Mouse (Mus musculus) hindbrain, embryonic 11.5 days (tissue): Measurements from ENCODE around the gene Nanos1. TPM values are rescaled to one million over a fixed set of nuclear protein-coding genes. Genes with fewer than 3 reads are reported as not detected.

Experiments
- ATAC-seq: fragments of 200-750 bp; cut with Nextera tagmentation; 2 replicates; pipeline ENCODE4 v1.8.0; 2017; ENCODE audit warnings: mild to moderate bottlenecking, moderate TSS enrichment, moderate library complexity; ENCODE audit not compliant: low FRiP score
- DNase-seq: peaks from one replicate; pipeline ENCODE4 v3.0.0-alpha.2; 2015; ENCODE audit warnings: low spot score
- H3K27ac ChIP-seq: fragments of 300-500 bp; sonication (generic); 2 replicates; pipeline ENCODE4 v1.5.1; 2014; ENCODE audit warnings: mild to moderate bottlenecking, low read depth, low read length
- H3K27me3 ChIP-seq: fragments of 300-500 bp; sonication (generic); 2 replicates; pipeline ENCODE4 v1.6.1; 2014; ENCODE audit warnings: mild to moderate bottlenecking, low read length, moderate library complexity, mixed read lengths; ENCODE audit not compliant: control insufficient read depth, insufficient read depth
- H3K36me3 ChIP-seq: fragments of 300-500 bp; sonication (generic); 2 replicates; pipeline ENCODE4 v1.6.1; 2014; ENCODE audit warnings: mild to moderate bottlenecking, low read length, moderate library complexity, mixed read lengths; ENCODE audit not compliant: control insufficient read depth, insufficient read depth
- H3K4me1 ChIP-seq: fragments of 300-500 bp; sonication (generic); replicated peaks from 2 replicates; pipeline ENCODE4 v1.6.1; 2014; ENCODE audit warnings: low read length, mixed read lengths; ENCODE audit not compliant: control insufficient read depth, insufficient read depth
- H3K4me2 ChIP-seq: fragments of 300-500 bp; sonication (generic); replicated peaks from 2 replicates; pipeline ENCODE4 v1.6.1; 2014; ENCODE audit warnings: mild to moderate bottlenecking, low read depth, low read length
- H3K4me3 ChIP-seq: fragments of 300-500 bp; sonication (generic); 2 replicates; pipeline ENCODE4 v1.5.1; 2014; ENCODE audit warnings: low read depth, low read length
- H3K9ac ChIP-seq: fragments of 300-500 bp; sonication (generic); 2 replicates; pipeline ENCODE4 v1.6.1; 2014; ENCODE audit warnings: low read depth, low read length
- H3K9me3 ChIP-seq: fragments of 300-500 bp; sonication (generic); 2 replicates; pipeline ENCODE4 v1.6.1; 2016; ENCODE audit warnings: low read length; ENCODE audit not compliant: control insufficient read depth
- WGBS: fragments of 180-500 bp; shearing (Covaris S2); extraction: QIAGEN DNeasy Blood & Tissue Kit; methylation state at CpG from one replicate; pipeline ENCODE4 v1.1.7; 2014; 5-methylcytosine and 5-hydroxymethylcytosine counted together
- polyA plus RNA-seq: library from polyadenylated mRNA; unstranded; fragments of >200 nt; fragmentation: Nextera tagmentation; extraction: Ambion mirVana; gene quantifications from 2 replicates; pipeline ENCODE4 v1.2.1, GENCODE M21; 2014

The Nanos1 gene
- polyA plus RNA-seq, 1 experiment from 2014 or later, result 3.8 TPM

- Histone ChIP-seq H3K27me3 (no peaks in the 10 kb centered on the region), H3K27ac (no peak overlapping the region), H3K4me1 (no peaks in the 10 kb centered on the region; the same call in 1 of the 2 replicates), H3K4me3 (no peak overlapping the region), H3K9ac (no peak overlapping the region), H3K9me3 (no peaks in the 10 kb centered on the region), H3K36me3 (no peaks in the 10 kb centered on the region), H3K4me2 (no peak overlapping the region)
- 84% methylated on average over 1 of the region's 1 CpGs for WGBS
- DNase-seq (no peak), ATAC-seq (no peak)
These were observed 28.9 kb downstream of the Nanos1 start for GRCm38 (mm10) chr19:60784712-60785111.

- DNase-seq (no peak), ATAC-seq (no peak)
- no peak overlapping the region for H3K9ac ChIP-seq
- H3K36me3 ChIP-seq, result no peaks in the 10 kb centered on the region
- H3K27me3 ChIP-seq, result no peaks in the 10 kb centered on the region
- no peaks in the 10 kb centered on the region; the same call in 1 of the 2 replicates for H3K4me1 ChIP-seq
- H3K9me3 ChIP-seq, result no peaks in the 10 kb centered on the region
- no peak overlapping the region for H3K4me2 ChIP-seq
- no peak overlapping the region for H3K27ac ChIP-seq
- 78% methylated on average over 2 of the region's 2 CpGs for WGBS
- no peak overlapping the region for H3K4me3 ChIP-seq
These were observed 31.8 kb downstream of the Nanos1 start for GRCm38 (mm10) chr19:60787465-60788150.

- Histone ChIP-seq H3K9me3 (no peaks in the 10 kb centered on the region), H3K36me3 (no peaks in the 10 kb centered on the region), H3K9ac (no peak overlapping the region), H3K27ac (no peak overlapping the region), H3K4me1 (no peaks in the 10 kb centered on the region; the same call in 1 of the 2 replicates), H3K4me3 (peak overlapping the region; percentile 23), H3K27me3 (no peaks in the 10 kb centered on the region), H3K4me2 (peak overlapping the region; percentile 39)
- ATAC-seq (no peak), DNase-seq (no peak)
- WGBS, result 56% methylated on average over 6 of the region's 6 CpGs
These were observed 32.6 kb downstream of the Nanos1 start for GRCm38 (mm10) chr19:60788214-60788960.

GRCm38 (mm10) chr19:60789452-60789851, 33.7 kb downstream of the Nanos1 start:
- ATAC-seq (no peak), DNase-seq (no peak)
- H3K9me3 ChIP-seq, result no peaks in the 10 kb centered on the region
- no peaks in the 10 kb centered on the region for H3K27me3 ChIP-seq
- peak overlapping the region; percentile 99 for H3K4me3 ChIP-seq
- H3K4me2 ChIP-seq, result peak overlapping the region; percentile 63
- no peaks in the 10 kb centered on the region for H3K36me3 ChIP-seq
- peak overlapping the region; percentile 99 for H3K9ac ChIP-seq
- H3K27ac ChIP-seq, result peak overlapping the region; percentile 91
- H3K4me1 ChIP-seq, result no peaks in the 10 kb centered on the region; the same call in 1 of the 2 replicates
- 2% methylated on average over 7 of the region's 7 CpGs for WGBS

- Histone ChIP-seq H3K4me2 (peak overlapping the region; percentile 63), H3K27me3 (no peaks in the 10 kb centered on the region), H3K4me3 (peak overlapping the region; percentile 99), H3K9me3 (no peaks in the 10 kb centered on the region), H3K4me1 (no peaks in the 10 kb centered on the region; the same call in 1 of the 2 replicates), H3K36me3 (no peaks in the 10 kb centered on the region), H3K27ac (peak overlapping the region; percentile 91), H3K9ac (peak overlapping the region; percentile 99)
- 1% methylated on average over 57 of the region's 60 CpGs for WGBS
- ATAC-seq (peak; percentile 78), DNase-seq (peak; percentile 75)
These were observed 34.2 kb downstream of the Nanos1 start for GRCm38 (mm10) chr19:60789919-60790506.

DNA sequence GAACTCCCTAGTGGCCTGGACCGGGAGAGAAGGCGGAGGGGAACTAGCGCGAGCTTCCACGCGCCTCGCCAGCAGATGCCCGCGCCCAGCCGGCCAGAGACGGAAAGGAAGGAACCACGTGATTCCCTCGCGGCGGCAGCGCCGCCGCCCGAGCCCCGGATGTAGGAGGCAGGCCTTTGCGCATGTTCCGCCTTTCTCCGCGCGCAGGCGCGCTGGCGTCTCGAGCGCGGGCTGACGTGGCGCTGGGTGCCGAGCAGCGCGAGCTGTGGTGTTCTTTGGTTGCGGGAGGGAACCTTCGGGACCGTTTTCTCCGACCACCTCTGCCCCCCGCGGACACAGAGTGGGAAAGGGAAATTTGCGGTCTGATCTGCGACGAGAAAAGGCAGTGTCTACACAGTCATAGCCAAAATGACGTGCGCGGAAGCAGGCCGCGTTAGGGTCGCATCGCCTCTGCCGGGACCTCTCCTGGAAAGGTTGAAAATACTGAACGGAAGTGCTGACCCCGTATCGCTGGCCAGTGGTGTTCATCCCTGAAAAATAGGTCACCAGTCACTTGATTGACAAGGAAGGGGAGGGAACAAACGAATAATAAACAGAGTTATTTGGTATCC, 34.9 kb downstream of the Nanos1 start, which contains the start of gene Eif3a:
Eif3a (minus strand) TSS at position 108 of the 611 bp plus-strand sequence.
- DNase-seq (peak; percentile 97), ATAC-seq (peak; percentile 97)
- Histone ChIP-seq H3K9me3 (no peaks in the 10 kb centered on the region), H3K4me2 (peak within 1 kb of the TSS; percentile 63), H3K4me1 (no peaks in the 10 kb centered on the region; the same call in 1 of the 2 replicates), H3K27me3 (no peaks in the 10 kb centered on the region), H3K9ac (peak within 1 kb of the TSS; percentile 99), H3K4me3 (peak within 1 kb of the TSS; percentile 99), H3K27ac (peak within 1 kb of the TSS; percentile 91), H3K36me3 (no peaks in the 10 kb centered on the region)
- WGBS, result under 1% methylated on average over 57 of the region's 57 CpGs

- Histone ChIP-seq H3K27me3 (no peaks in the 10 kb centered on the region), H3K27ac (peak overlapping the region; percentile 91), H3K4me1 (no peaks in the 10 kb centered on the region; the same call in 1 of the 2 replicates), H3K36me3 (no peaks in the 10 kb centered on the region), H3K4me2 (peak overlapping the region; percentile 63), H3K4me3 (peak overlapping the region; percentile 99), H3K9ac (peak overlapping the region; percentile 99), H3K9me3 (no peaks in the 10 kb centered on the region)
- ATAC-seq (no peak), DNase-seq (no peak)
- 21% methylated on average over 9 of the region's 9 CpGs for WGBS
These were observed 35.4 kb downstream of the Nanos1 start for GRCm38 (mm10) chr19:60791164-60791563.

DNA sequence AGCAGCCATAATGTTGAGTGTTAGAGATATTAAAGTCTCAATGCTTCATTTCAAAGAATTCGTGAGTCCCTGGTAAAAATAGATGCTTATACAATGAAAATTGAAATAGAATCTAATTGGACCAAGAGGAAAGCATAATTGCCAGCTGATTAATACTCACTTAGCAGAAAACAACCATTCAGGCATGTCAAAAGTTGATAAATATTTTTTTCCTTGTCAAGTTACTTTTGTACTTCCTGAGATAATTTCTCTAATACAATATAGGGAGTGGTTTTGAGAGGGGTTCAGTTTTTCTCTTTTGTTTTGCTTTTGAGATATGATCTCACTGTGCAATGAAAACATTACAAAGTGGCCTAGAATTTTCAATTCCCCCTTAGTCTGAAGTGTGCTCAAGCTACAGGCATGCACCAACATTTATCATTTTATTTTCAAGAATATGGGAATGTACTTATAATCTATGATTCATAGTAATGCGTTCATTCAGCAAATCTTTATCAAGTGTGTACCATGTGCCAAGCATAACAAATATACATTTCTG, 37.5 kb downstream of the Nanos1 start:
- DNase-seq (no peak), ATAC-seq (no peak)
- H3K4me3 ChIP-seq, result no peak overlapping the region
- H3K36me3 ChIP-seq, result no peaks in the 10 kb centered on the region
- H3K27ac ChIP-seq, result no peak overlapping the region
- H3K9me3 ChIP-seq, result no peaks in the 10 kb centered on the region
- H3K4me2 ChIP-seq, result no peak overlapping the region
- no peak overlapping the region for H3K9ac ChIP-seq
- no peaks in the 10 kb centered on the region for H3K4me1 ChIP-seq
- 89% methylated on average over 2 of the region's 2 CpGs for WGBS
- no peaks in the 10 kb centered on the region for H3K27me3 ChIP-seq
